Mouse (Mus musculus) lung, postnatal 0 days (tissue): ENCODE measurements around the gene Sfpq. TPM values are rescaled to one million over a fixed set of nuclear protein-coding genes. Genes with fewer than 3 reads are reported as not detected.

Experiments used
- ATAC-seq: fragments of 200-750 bp; cut with Nextera tagmentation; 2 replicates; pipeline ENCODE4 v1.8.0; 2017; ENCODE audit warnings: moderate library complexity
- DNase-seq: peaks from one replicate; pipeline ENCODE4 v3.0.0-alpha.2; 2016; ENCODE audit warnings: low spot score
- H3K27ac ChIP-seq: fragments of 300-500 bp; sonication (generic); 2 replicates; pipeline ENCODE4 v1.5.1; 2014; ENCODE audit warnings: antibody characterized with exemption, mild to moderate bottlenecking, low read length, mixed read lengths
- H3K27me3 ChIP-seq: fragments of 300-500 bp; sonication (generic); replicated peaks from 2 replicates; pipeline ENCODE4 v1.6.1; 2014; ENCODE audit warnings: low read length, mixed read lengths; ENCODE audit not compliant: insufficient read depth
- H3K36me3 ChIP-seq: fragments of 300-500 bp; sonication (generic); 2 replicates; pipeline ENCODE4 v1.6.1; 2014; ENCODE audit warnings: low read length, mixed read lengths; ENCODE audit not compliant: insufficient read depth
- H3K4me1 ChIP-seq: fragments of 300-500 bp; sonication (generic); 2 replicates; pipeline ENCODE4 v1.6.1; 2014; ENCODE audit warnings: antibody characterized with exemption, low read depth, low read length, mixed read lengths; ENCODE audit not compliant: insufficient read depth
- H3K4me2 ChIP-seq: fragments of 300-500 bp; sonication (generic); replicated peaks from 2 replicates; pipeline ENCODE4 v1.6.1; 2014; ENCODE audit warnings: low read depth, mild to moderate bottlenecking, low read length, moderate library complexity, mixed read lengths
- H3K4me3 ChIP-seq: fragments of 300-500 bp; sonication (generic); 2 replicates; pipeline ENCODE4 v1.5.1; 2014; ENCODE audit warnings: low read depth, low read length
- H3K9ac ChIP-seq: fragments of 300-500 bp; sonication (generic); replicated peaks from 2 replicates; pipeline ENCODE4 v1.6.1; 2014; ENCODE audit warnings: low read depth, mild to moderate bottlenecking
- H3K9me3 ChIP-seq: fragments of 300-500 bp; sonication (generic); 2 replicates; pipeline ENCODE4 v1.6.1; 2016; ENCODE audit warnings: low read length, mixed read lengths
- CTCF ChIP-seq: IDR thresholded peaks from 2 replicates; pipeline ENCODE4 v1.5.1; 2016; ENCODE audit warnings: antibody characterized with exemption, mild to moderate bottlenecking
- EP300 ChIP-seq: IDR thresholded peaks from 2 replicates; pipeline ENCODE4 v1.6.1; 2016; ENCODE audit warnings: antibody characterized with exemption, mild to moderate bottlenecking, control low read depth
- WGBS: fragments of 180-500 bp; shearing (Covaris S2); extraction: QIAGEN DNeasy Blood & Tissue Kit; methylation state at CpG from one replicate; pipeline ENCODE4 v1.1.7; 2014; 5-methylcytosine and 5-hydroxymethylcytosine counted together
- polyA plus RNA-seq: library from polyadenylated mRNA; unstranded; fragments of >200 nt; fragmentation: Nextera tagmentation; extraction: Ambion mirVana; gene quantifications from 2 replicates; pipeline ENCODE4 v1.2.1, GENCODE M21; 2015

The Sfpq gene
- polyA plus RNA-seq, 1 experiment from 2014 or later, result 51.1 TPM

GRCm38 (mm10) chr4:127060585-127061290 is 39.6 kb downstream of the Sfpq start, which contains the start of gene Zmym1:
TSS of gene Zmym1 (minus strand) at chr4:127061152.
- no peaks in the 10 kb centered on the region for H3K36me3 ChIP-seq
- H3K9me3 ChIP-seq, result no peaks in the 10 kb centered on the region
- H3K27ac ChIP-seq, result peak within 1 kb of the TSS; percentile 11; the same call in 1 of the 2 replicates
- no peaks in the 10 kb centered on the region for H3K27me3 ChIP-seq
- no peaks in the 10 kb centered on the region for H3K4me1 ChIP-seq
- H3K4me2 ChIP-seq, result peak within 1 kb of the TSS; percentile 70
- peak within 1 kb of the TSS; percentile 50 for H3K9ac ChIP-seq
- ATAC-seq, result peak; percentile 94
- peak; percentile 93 for DNase-seq
- peak within 1 kb of the TSS; percentile 66 for H3K4me3 ChIP-seq
- TF ChIP-seq EP300 (no peak), CTCF (no peak)
- WGBS, result under 1% methylated on average over 34 of the region's 38 CpGs

GRCm38 (mm10) chr4:127064051-127064450 is 42.9 kb downstream of the Sfpq start:
- Histone ChIP-seq H3K4me1 (no peaks in the 10 kb centered on the region), H3K9me3 (no peaks in the 10 kb centered on the region), H3K27ac (no peak overlapping the region), H3K9ac (no peak overlapping the region), H3K27me3 (no peaks in the 10 kb centered on the region), H3K36me3 (no peaks in the 10 kb centered on the region), H3K4me2 (no peak overlapping the region), H3K4me3 (no peak overlapping the region)
- no peak for DNase-seq
- 42% methylated on average over 1 of the region's 1 CpGs for WGBS
- ATAC-seq, result no peak
- TF ChIP-seq CTCF (no peak), EP300 (no peak)

GRCm38 (mm10) chr4:127074915-127075314 is 53.8 kb downstream of the Sfpq start:
- Histone ChIP-seq H3K36me3 (no peaks in the 10 kb centered on the region), H3K9ac (no peak overlapping the region), H3K4me1 (peaks cover 7% of the 10 kb centered on the region), H3K4me2 (no peak overlapping the region), H3K27ac (no peak overlapping the region), H3K27me3 (no peaks in the 10 kb centered on the region), H3K4me3 (no peak overlapping the region), H3K9me3 (no peaks in the 10 kb centered on the region)
- ATAC-seq (no peak), DNase-seq (no peak)
- TF ChIP-seq EP300 (no peak), CTCF (no peak)
- WGBS, result 65% methylated on average over 1 of the region's 1 CpGs

GRCm38 (mm10) chr4:127076875-127077548 is 55.9 kb downstream of the Sfpq start, which contains the start of gene Zmym6:
TSS of gene Zmym6 (plus strand) at chr4:127077383.
- Histone ChIP-seq H3K4me3 (peak within 1 kb of the TSS; percentile 47), H3K4me1 (peaks cover 7% of the 10 kb centered on the region), H3K27me3 (no peaks in the 10 kb centered on the region), H3K4me2 (peak within 1 kb of the TSS; percentile 60), H3K9ac (peak within 1 kb of the TSS; percentile 30), H3K27ac (peak within 1 kb of the TSS; percentile 86), H3K9me3 (no peaks in the 10 kb centered on the region), H3K36me3 (no peaks in the 10 kb centered on the region)
- WGBS, result 2% methylated on average over 46 of the region's 46 CpGs
- ATAC-seq (peak; percentile 98), DNase-seq (peak; percentile 98)
- TF ChIP-seq CTCF (peak; percentile 37; the same call in 1 of the 2 replicates), EP300 (peak; percentile 64; the same call in 1 of the 2 replicates)

- WGBS, result 48% methylated on average over 1 of the region's 1 CpGs
- Histone ChIP-seq H3K36me3 (no peaks in the 10 kb centered on the region), H3K4me1 (peaks cover 7% of the 10 kb centered on the region), H3K27me3 (no peaks in the 10 kb centered on the region), H3K9me3 (no peaks in the 10 kb centered on the region), H3K4me3 (no peak overlapping the region), H3K4me2 (no peak overlapping the region), H3K9ac (no peak overlapping the region), H3K27ac (no peak overlapping the region)
- ATAC-seq (no peak), DNase-seq (no peak)
- TF ChIP-seq CTCF (no peak), EP300 (no peak)
These were observed 59.7 kb downstream of the Sfpq start for GRCm38 (mm10) chr4:127080806-127081205.

GRCm38 (mm10) chr4:127083131-127083530 is 62.0 kb downstream of the Sfpq start:
- H3K4me1 ChIP-seq, result peaks cover under 1% of the 10 kb centered on the region; the same call in 1 of the 2 replicates
- 77% methylated on average over 2 of the region's 2 CpGs for WGBS
- H3K27me3 ChIP-seq, result no peaks in the 10 kb centered on the region
- H3K4me2 ChIP-seq, result no peak overlapping the region
- H3K4me3 ChIP-seq, result no peak overlapping the region
- H3K9me3 ChIP-seq, result no peaks in the 10 kb centered on the region
- no peak overlapping the region for H3K9ac ChIP-seq
- DNase-seq (no peak), ATAC-seq (no peak)
- no peak for TF ChIP-seq CTCF
- TF ChIP-seq EP300, result no peak
- 0 out of 2 replicates have a peak, but pooled peaks cover under 1% of the 10 kb centered on the region for H3K36me3 ChIP-seq
- no peak overlapping the region for H3K27ac ChIP-seq
